Mouse (Mus musculus) CH12.LX (cell line): ENCODE measurements around the gene Gm4969.
A peak's percentile ranks its signal among the peaks of the same experiment; 100 is the strongest.

Source experiments
- BHLHE40 ChIP-seq: IDR thresholded peaks from 2 replicates; pipeline ENCODE4 v1.6.1; 2011; ENCODE audit warnings: mild to moderate bottlenecking, low read depth, low read length, improper control_type of control experiment
- CTCF ChIP-seq, 2 experiments: IDR thresholded peaks in 1 of 2; conservative IDR thresholded peaks in 1 of 2; 2 replicates each; pipeline ENCODE4 v1.5.1; 2011 to 2012; ENCODE audit warnings: low read depth in 2 of 2, low read length in 2 of 2, improper control_type of control experiment in 1 of 2, inconsistent platforms in 1 of 2, mild to moderate bottlenecking in 1 of 2, moderate library complexity in 1 of 2
- MAFK ChIP-seq: IDR thresholded peaks from 2 replicates; pipeline ENCODE4 v1.6.1; 2011; ENCODE audit warnings: low read length, improper control_type of control experiment; ENCODE audit not compliant: insufficient replicate concordance
- MEF2A ChIP-seq: IDR thresholded peaks from 2 replicates; pipeline ENCODE4 v1.6.1; 2014; ENCODE audit warnings: low read depth, mild to moderate bottlenecking, inconsistent platforms, low read length, improper control_type of control experiment, borderline replicate concordance
- POLR2A ChIP-seq: IDR thresholded peaks from 2 replicates; pipeline ENCODE4 v1.6.1; 2011; ENCODE audit warnings: low read depth, mild to moderate bottlenecking, improper control_type of control experiment, low read length
- RAD21 ChIP-seq: IDR thresholded peaks from 2 replicates; pipeline ENCODE4 v1.6.1; 2011; ENCODE audit warnings: low read depth, mild to moderate bottlenecking, low read length, improper control_type of control experiment, moderate library complexity
- UBTF ChIP-seq: IDR thresholded peaks from 2 replicates; pipeline ENCODE4 v1.6.1; 2012; ENCODE audit warnings: low read depth, mild to moderate bottlenecking, inconsistent platforms, low read length, improper control_type of control experiment, moderate library complexity
- USF1 ChIP-seq: IDR thresholded peaks from 2 replicates; pipeline ENCODE4 v1.6.1; 2014; ENCODE audit warnings: low read depth, mild to moderate bottlenecking, inconsistent platforms, low read length, improper control_type of control experiment

DNA sequence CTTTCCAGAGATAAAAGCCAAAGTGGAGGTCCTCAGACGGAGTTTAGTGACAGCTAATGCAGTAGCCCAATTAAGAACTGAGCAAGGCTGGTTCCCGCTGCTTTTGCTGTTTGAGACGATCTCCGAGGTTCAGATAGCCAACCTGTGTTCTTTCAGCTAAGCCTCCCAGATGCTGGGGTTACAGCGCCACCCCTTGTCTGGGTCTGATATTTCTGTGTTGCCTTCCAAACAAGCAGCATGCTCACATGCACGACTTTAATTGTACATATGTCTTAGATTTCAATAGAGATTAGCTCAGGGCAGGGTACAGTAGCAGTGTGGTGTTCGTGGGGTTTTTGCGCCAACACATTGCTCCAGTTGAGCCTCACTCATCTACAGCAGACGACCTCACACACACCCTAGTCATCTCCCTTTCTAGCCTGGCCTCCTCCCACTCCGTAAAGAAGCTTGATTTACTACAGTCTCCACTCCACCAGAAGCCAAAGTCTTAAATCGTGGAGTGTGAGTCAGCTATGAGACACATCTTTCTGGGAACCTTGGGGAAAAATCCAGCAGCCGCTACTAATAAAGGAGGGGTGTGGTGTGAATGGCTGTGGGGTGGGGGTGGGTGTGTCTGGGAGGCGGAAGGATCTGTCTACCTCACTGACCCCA, 37.8 kb upstream of the Gm4969 start:
- TF ChIP-seq CTCF (conservative IDR thresholded peaks at IDR 0.05 in 1 of 2, IDR thresholded peaks at IDR 0.05 in 1 of 2; ENCODE audit: low read depth in 2 of 2, low read length in 2 of 2) (peak in 1 of 2 experiments; percentile 48; a peak in 2 of 4 replicates), MEF2A (no peak), RAD21 (peak; percentile 24), MAFK (no peak), POLR2A (no peak), BHLHE40 (no peak), USF1 (no peak), UBTF (no peak)
